Mouse (Mus musculus) thymus, adult 2 months (tissue): ENCODE results near the gene Defb39.

Experiments
- CTCF ChIP-seq: fragments of 200-500 bp; IDR thresholded peaks from 2 replicates; pipeline ENCODE4 v1.5.1; 2012; ENCODE audit warnings: mild to moderate bottlenecking, control low read depth, low read length, moderate library complexity, borderline replicate concordance; ENCODE audit not compliant: control insufficient read depth, poor library complexity, insufficient read depth; ENCODE audit errors: extremely low read depth
- POLR2A ChIP-seq: fragments of 200-500 bp; IDR thresholded peaks from 2 replicates; pipeline ENCODE4 v1.6.1; 2012; ENCODE audit warnings: mild to moderate bottlenecking, low read length, control low read depth, moderate library complexity; ENCODE audit not compliant: control insufficient read depth, poor library complexity, insufficient read depth; ENCODE audit errors: extremely low read depth

- TF ChIP-seq CTCF (no peak), POLR2A (no peak)
Observed at GRCm38 (mm10) chr8:19066013-19066412, 1.4 kb upstream of the Defb39 start.
